Mouse (Mus musculus): ENCODE data around the gene Srrt. TPM values are rescaled to one million over a fixed set of nuclear protein-coding genes. Genes with fewer than 3 reads are reported as not detected.
A peak's percentile ranks its signal among the peaks of the same experiment; 100 is the strongest.
"Not testable (repeated sequence)": the region's sequence is repeated elsewhere in the genome, so short reads cannot be mapped to it uniquely, and the experiment has no call there.

Srrt gene
- polyA plus RNA-seq, 1 experiment, result 109 TPM

DNA sequence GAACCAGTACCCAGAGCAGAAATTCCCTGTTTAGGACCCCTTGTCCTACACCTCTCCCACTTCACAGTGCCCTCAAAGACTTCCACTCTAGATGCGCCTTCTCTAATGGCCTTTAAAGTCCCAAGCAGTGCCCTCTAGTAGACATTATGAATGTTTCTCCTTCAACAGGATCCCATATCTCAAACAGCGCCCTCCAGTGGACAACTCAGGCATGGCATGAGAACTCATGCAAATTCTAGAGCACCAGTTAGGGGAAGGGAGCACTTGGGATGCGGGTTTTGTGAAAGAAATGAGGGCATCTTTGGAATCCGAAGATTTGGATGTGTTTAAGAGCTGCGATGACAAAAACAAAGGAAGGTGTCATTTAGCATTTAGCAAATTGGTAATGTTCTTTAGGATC is 22.4 kb downstream of the Srrt start:
- TF ChIP-seq POLR2A (IDR thresholded peaks at IDR 0.05; ENCODE audit: low read depth, low read length) (no peak), CTCF (IDR thresholded peaks at IDR 0.05; ENCODE audit: extremely low read depth, insufficient read length, insufficient replicate concordance, low read depth, low read length) (peak; percentile 60; the same call in 1 of the 2 replicates)
- Histone ChIP-seq H3K4me1 (ENCODE audit: control insufficient read depth, insufficient read depth, insufficient read length, low read length) (peaks cover 36% of the 10 kb centered on the region), H3K36me3 (ENCODE audit: control insufficient read depth, insufficient read depth, low read length) (no peaks in the 10 kb centered on the region), H3K27me3 (ENCODE audit: control insufficient read depth, insufficient read depth, low read length) (peaks cover 21% of the 10 kb centered on the region), H3K4me3 (ENCODE audit: low read depth, low read length) (no peak overlapping the region), H3K27ac (ENCODE audit: insufficient read depth, low read depth, low read length) (no peak overlapping the region)
- 66% methylated on average over 5 of the region's 5 CpGs for WGBS

- peaks cover 30% of the 10 kb centered on the region for H3K4me1 ChIP-seq (ENCODE audit: control insufficient read depth, insufficient read depth, insufficient read length, low read length)
- H3K27me3 ChIP-seq (ENCODE audit: control insufficient read depth, insufficient read depth, low read length), result peaks cover 21% of the 10 kb centered on the region
- 77% methylated on average over 6 of the region's 6 CpGs for WGBS
- not testable (repeated sequence) for H3K4me3 ChIP-seq (ENCODE audit: low read depth, low read length); H3K27ac ChIP-seq (ENCODE audit: insufficient read depth, low read depth, low read length); H3K36me3 ChIP-seq (ENCODE audit: control insufficient read depth, insufficient read depth, low read length)
Measured at GRCm38 (mm10) chr5:137284411-137284810, 23.1 kb downstream of the Srrt start.

DNA sequence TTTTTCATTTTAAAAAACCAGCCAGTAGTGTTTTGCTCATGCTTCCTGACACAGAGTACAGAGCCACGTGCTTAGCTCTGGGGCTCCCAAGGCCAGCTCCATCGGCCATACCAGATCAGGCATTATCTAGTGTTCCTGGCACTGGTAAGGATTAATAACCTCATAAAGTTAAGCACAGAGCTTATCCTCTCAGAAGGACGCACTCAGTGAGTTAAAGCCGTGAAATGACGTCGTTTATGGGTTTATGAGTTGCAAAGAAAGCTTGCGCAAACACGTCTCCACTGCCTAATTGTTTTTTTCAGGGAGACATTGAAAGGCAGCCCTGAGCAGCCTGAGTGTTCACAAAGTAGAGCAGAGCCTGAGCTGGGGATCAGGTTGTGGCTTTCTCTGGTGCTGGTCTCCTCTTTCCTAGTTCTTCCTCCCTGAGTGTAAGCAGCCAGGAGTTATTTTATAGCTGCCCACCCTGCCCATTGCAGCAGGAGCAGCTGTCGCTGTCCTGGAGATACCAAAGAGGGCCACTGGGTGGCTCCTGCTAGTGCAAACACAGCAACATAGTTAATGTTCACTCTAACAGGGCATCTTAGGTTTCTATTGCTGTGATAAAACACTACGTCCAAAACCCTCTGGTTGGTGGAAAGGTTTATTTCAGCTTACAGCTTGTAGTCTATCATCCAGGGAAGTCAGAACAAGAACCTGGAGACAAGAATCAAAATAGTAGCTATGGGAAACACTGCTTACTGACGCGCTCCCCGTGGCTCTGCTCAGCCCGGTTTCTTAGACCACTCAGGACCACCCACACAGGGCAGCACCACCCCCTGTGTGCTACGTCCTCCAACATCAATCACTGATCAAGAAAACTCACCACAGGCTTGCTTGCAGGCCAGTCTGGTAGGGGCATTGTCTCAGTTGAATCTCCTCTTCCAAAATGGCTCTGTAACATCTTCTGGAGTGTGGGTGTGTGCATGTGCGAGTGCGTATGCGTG is 29.8 kb downstream of the Srrt start:
- Histone ChIP-seq H3K27ac (ENCODE audit: insufficient read depth, low read depth, low read length) (peak overlapping the region; percentile 89), H3K36me3 (ENCODE audit: control insufficient read depth, insufficient read depth, low read length) (no peaks in the 10 kb centered on the region), H3K4me1 (ENCODE audit: control insufficient read depth, insufficient read depth, insufficient read length, low read length) (peaks cover 24% of the 10 kb centered on the region), H3K27me3 (ENCODE audit: control insufficient read depth, insufficient read depth, low read length) (no peaks in the 10 kb centered on the region), H3K4me3 (ENCODE audit: low read depth, low read length) (peak overlapping the region; percentile 21)
- TF ChIP-seq CTCF (IDR thresholded peaks at IDR 0.05; ENCODE audit: extremely low read depth, insufficient read length, insufficient replicate concordance, low read depth, low read length) (peak; percentile 74; the same call in 1 of the 2 replicates), POLR2A (IDR thresholded peaks at IDR 0.05; ENCODE audit: low read depth, low read length) (no peak; the same call in 1 of the 2 replicates)
- 19% methylated on average over 18 of the region's 18 CpGs for WGBS

GRCm38 (mm10) chr5:137268131-137268910 is 39.2 kb downstream of the Srrt start:
- Histone ChIP-seq H3K4me3 (ENCODE audit: low read depth, low read length) (peak overlapping the region; percentile 59), H3K4me1 (ENCODE audit: control insufficient read depth, insufficient read depth, insufficient read length, low read length) (peaks cover 22% of the 10 kb centered on the region), H3K27ac (ENCODE audit: insufficient read depth, low read depth, low read length) (peak overlapping the region; percentile 58), H3K36me3 (ENCODE audit: control insufficient read depth, insufficient read depth, low read length) (no peaks in the 10 kb centered on the region), H3K27me3 (ENCODE audit: control insufficient read depth, insufficient read depth, low read length) (no peaks in the 10 kb centered on the region; the same call in 1 of the 2 replicates)
- 0 out of 2 replicates have a peak, but pooled peaks have one; percentile 18 for TF ChIP-seq POLR2A (IDR thresholded peaks at IDR 0.05; ENCODE audit: low read depth, low read length)
- TF ChIP-seq CTCF (IDR thresholded peaks at IDR 0.05; ENCODE audit: extremely low read depth, insufficient read length, insufficient replicate concordance, low read depth, low read length), result no peak
- 2% methylated on average over 17 of the region's 18 CpGs for WGBS

GRCm38 (mm10) chr5:137264787-137265186 is 42.7 kb downstream of the Srrt start:
- no peaks in the 10 kb centered on the region for H3K36me3 ChIP-seq (ENCODE audit: control insufficient read depth, insufficient read depth, low read length)
- peaks cover 23% of the 10 kb centered on the region for H3K4me1 ChIP-seq (ENCODE audit: control insufficient read depth, insufficient read depth, insufficient read length, low read length)
- WGBS, result 86% methylated on average over 11 of the region's 11 CpGs
- peak overlapping the region; percentile 78 for H3K27ac ChIP-seq (ENCODE audit: insufficient read depth, low read depth, low read length)
- H3K4me3 ChIP-seq (ENCODE audit: low read depth, low read length), result peak overlapping the region; percentile 4; the same call in 1 of the 2 replicates
- no peak for TF ChIP-seq POLR2A (IDR thresholded peaks at IDR 0.05; ENCODE audit: low read depth, low read length)
- TF ChIP-seq CTCF (IDR thresholded peaks at IDR 0.05; ENCODE audit: extremely low read depth, insufficient read length, insufficient replicate concordance, low read depth, low read length), result no peak
- H3K27me3 ChIP-seq (ENCODE audit: control insufficient read depth, insufficient read depth, low read length), result no peaks in the 10 kb centered on the region; the same call in 1 of the 2 replicates

GRCm38 (mm10) chr5:137263897-137264720 is 43.4 kb downstream of the Srrt start:
- Histone ChIP-seq H3K4me3 (ENCODE audit: low read depth, low read length) (no peak overlapping the region), H3K36me3 (ENCODE audit: control insufficient read depth, insufficient read depth, low read length) (no peaks in the 10 kb centered on the region), H3K4me1 (ENCODE audit: control insufficient read depth, insufficient read depth, insufficient read length, low read length) (peaks cover 23% of the 10 kb centered on the region), H3K27me3 (ENCODE audit: control insufficient read depth, insufficient read depth, low read length) (no peaks in the 10 kb centered on the region; the same call in 1 of the 2 replicates), H3K27ac (ENCODE audit: insufficient read depth, low read depth, low read length) (peak overlapping the region; percentile 78)
- TF ChIP-seq CTCF (IDR thresholded peaks at IDR 0.05; ENCODE audit: extremely low read depth, insufficient read length, insufficient replicate concordance, low read depth, low read length) (no peak), POLR2A (IDR thresholded peaks at IDR 0.05; ENCODE audit: low read depth, low read length) (no peak)
- WGBS, result 25% methylated on average over 14 of the region's 14 CpGs

Other genes starting within 250 kb of the Srrt start
- gene Serpine1, start 235.4 kb downstream of the Srrt start, polyA plus RNA-seq (2012; rRNA removed), result 0.99 and 1.2 TPM in 2 replicates
- gene Trim56, start 191.5 kb downstream of the Srrt start, polyA plus RNA-seq (2012; rRNA removed), result 10.3 and 19.9 TPM in 2 replicates
- 52.5 and 653 TPM in 2 replicates for gene Muc3, start 158.4 kb downstream of the Srrt start, polyA plus RNA-seq (2012; rRNA removed)
- gene Muc3a, start 95.3 kb downstream of the Srrt start, polyA plus RNA-seq (2012; rRNA removed), result 24.3 and 62.2 TPM in 2 replicates
- gene Ache, start 20.2 kb downstream of the Srrt start, polyA plus RNA-seq (2012; rRNA removed), result 5.1 and 5.3 TPM in 2 replicates
- 7.0 and 10.9 TPM in 2 replicates for gene Ufsp1, start 13.0 kb downstream of the Srrt start, polyA plus RNA-seq (2012; rRNA removed)
- 7.6 and 8.2 TPM in 2 replicates for gene Trip6, start 6.7 kb upstream of the Srrt start, polyA plus RNA-seq (2012; rRNA removed)
- 9.2 and 14.8 TPM in 2 replicates for gene Slc12a9, start 25.9 kb upstream of the Srrt start, polyA plus RNA-seq (2012; rRNA removed)
- gene Ephb4, start 42.4 kb upstream of the Srrt start, polyA plus RNA-seq (2012; rRNA removed), result 14.8 and 27.5 TPM in 2 replicates
- gene Zan, start 169.4 kb upstream of the Srrt start, polyA plus RNA-seq (2012; rRNA removed), result 0.98 and 2.3 TPM in 2 replicates
- 23.1 and 36.6 TPM in 2 replicates for gene Pop7, start 194.8 kb upstream of the Srrt start, polyA plus RNA-seq (2012; rRNA removed)
- gene Gigyf1, start 210.9 kb upstream of the Srrt start, polyA plus RNA-seq (2012; rRNA removed), result 7.3 and 15.7 TPM in 2 replicates
- not detected in 2 replicates for gene Epo, start 225.6 kb upstream of the Srrt start, polyA plus RNA-seq (2012; rRNA removed)
- gene Gnb2, start 225.8 kb upstream of the Srrt start, polyA plus RNA-seq (2012; rRNA removed), result 534 and 1,215 TPM in 2 replicates
- gene Actl6b, start 245.8 kb upstream of the Srrt start, polyA plus RNA-seq (2012; rRNA removed), result 0.47 and 1.0 TPM in 2 replicates